Mouse (Mus musculus) urinary bladder, postnatal 36 days (tissue): ENCODE measurements at regions not wholly inside any gene's neighbourhood (a gene's known extent, or its start where the extent isn't known, plus 50 kb on each side); places are given as distances from the start of the nearest gene placed in this dataset.
A peak's percentile ranks its signal among the peaks of the same experiment; 100 is the strongest.

ENCODE experiments used
- DNase-seq, 2 experiments: peaks; one replicate each; pipeline ENCODE4 v3.0.0; 2022; ENCODE audit warnings: low spot score in 2 of 2, mixed read lengths in 1 of 2

- DNase-seq: peak in 1 of 2 experiments; percentile 8
Observed at GRCm38 (mm10) chr2:66961808-66962519, 177.2 kb upstream of the Scn7a start.

- no peak for DNase-seq
Observed at GRCm38 (mm10) chr2:66941188-66941587, 156.5 kb upstream of the Scn7a start.

GRCm38 (mm10) chr2:66898032-66898431 is 113.3 kb upstream of the Scn7a start:
- no peak for DNase-seq

GRCm38 (mm10) chr2:66867457-66868216 is 82.9 kb upstream of the Scn7a start:
- no peak for DNase-seq
